Mouse (Mus musculus): ENCODE measurements around the gene Akap1. TPM values are rescaled to one million over a fixed set of nuclear protein-coding genes. Genes with fewer than 3 reads are reported as not detected.

Akap1 gene
- total RNA-seq, 1 experiment from 2014 or later, result 26.5 TPM

- ATAC-seq (replicated peaks; ENCODE audit: low read depth, poor library complexity, severe bottlenecking), result no peak
Measured at GRCm38 (mm10) chr11:88847281-88848006, 16.9 kb downstream of the Akap1 start.

- ATAC-seq (replicated peaks; ENCODE audit: low read depth, poor library complexity, severe bottlenecking), result no peak
Measured at GRCm38 (mm10) chr11:88844384-88844783, 20.0 kb downstream of the Akap1 start.

- no peak for ATAC-seq (replicated peaks; ENCODE audit: low read depth, poor library complexity, severe bottlenecking)
Measured at GRCm38 (mm10) chr11:88843305-88843704, 21.1 kb downstream of the Akap1 start.

- no peak for ATAC-seq (replicated peaks; ENCODE audit: low read depth, poor library complexity, severe bottlenecking)
Measured at GRCm38 (mm10) chr11:88842315-88842975, 21.9 kb downstream of the Akap1 start.

GRCm38 (mm10) chr11:88841406-88841805 lies 23.0 kb downstream of the Akap1 start:
- ATAC-seq (replicated peaks; ENCODE audit: low read depth, poor library complexity, severe bottlenecking), result 0 out of 2 replicates have a peak, but pooled peaks have one; percentile 48

GRCm38 (mm10) chr11:88840724-88841350 lies 23.5 kb downstream of the Akap1 start:
- no peak for ATAC-seq (replicated peaks; ENCODE audit: low read depth, poor library complexity, severe bottlenecking)

- ATAC-seq (replicated peaks; ENCODE audit: low read depth, poor library complexity, severe bottlenecking), result no peak
Measured at GRCm38 (mm10) chr11:88840292-88840691, 24.1 kb downstream of the Akap1 start.

- ATAC-seq (replicated peaks; ENCODE audit: low read depth, poor library complexity, severe bottlenecking), result no peak
Measured at GRCm38 (mm10) chr11:88839379-88839778, 25.0 kb downstream of the Akap1 start.

GRCm38 (mm10) chr11:88838630-88839029 lies 25.8 kb downstream of the Akap1 start:
- no peak for ATAC-seq (replicated peaks; ENCODE audit: low read depth, poor library complexity, severe bottlenecking)

- no peak for ATAC-seq (replicated peaks; ENCODE audit: low read depth, poor library complexity, severe bottlenecking)
Measured at GRCm38 (mm10) chr11:88834606-88835005, 29.8 kb downstream of the Akap1 start.

- no peak for ATAC-seq (replicated peaks; ENCODE audit: low read depth, poor library complexity, severe bottlenecking)
Measured at GRCm38 (mm10) chr11:88834134-88834533, 30.3 kb downstream of the Akap1 start.

GRCm38 (mm10) chr11:88833099-88833498 lies 31.3 kb downstream of the Akap1 start:
- no peak for ATAC-seq (replicated peaks; ENCODE audit: low read depth, poor library complexity, severe bottlenecking)

- peak; percentile 81 for ATAC-seq (replicated peaks; ENCODE audit: low read depth, poor library complexity, severe bottlenecking)
Measured at GRCm38 (mm10) chr11:88830257-88830804, 34.1 kb downstream of the Akap1 start.

GRCm38 (mm10) chr11:88828528-88828927 lies 35.9 kb downstream of the Akap1 start:
- ATAC-seq (replicated peaks; ENCODE audit: low read depth, poor library complexity, severe bottlenecking), result no peak

GRCm38 (mm10) chr11:88825909-88826308 lies 38.5 kb downstream of the Akap1 start:
- no peak for ATAC-seq (replicated peaks; ENCODE audit: low read depth, poor library complexity, severe bottlenecking)

- peak; percentile 72 for ATAC-seq (replicated peaks; ENCODE audit: low read depth, poor library complexity, severe bottlenecking)
Measured at GRCm38 (mm10) chr11:88822991-88823390, 41.4 kb downstream of the Akap1 start.

GRCm38 (mm10) chr11:88822526-88822925 lies 41.9 kb downstream of the Akap1 start:
- no peak for ATAC-seq (replicated peaks; ENCODE audit: low read depth, poor library complexity, severe bottlenecking)

- ATAC-seq (replicated peaks; ENCODE audit: low read depth, poor library complexity, severe bottlenecking), result no peak
Measured at GRCm38 (mm10) chr11:88820742-88821576, 43.4 kb downstream of the Akap1 start.

- no peak for ATAC-seq (replicated peaks; ENCODE audit: low read depth, poor library complexity, severe bottlenecking)
Measured at GRCm38 (mm10) chr11:88820253-88820652, 44.1 kb downstream of the Akap1 start.

GRCm38 (mm10) chr11:88817061-88817460 lies 47.3 kb downstream of the Akap1 start:
- ATAC-seq (replicated peaks; ENCODE audit: low read depth, poor library complexity, severe bottlenecking), result no peak

All from common myeloid progenitor, adult 5-6 weeks (primary cell).